Mouse (Mus musculus) left cerebral cortex, adult 2 months (tissue): ENCODE measurements around the gene Fgfr2. TPM values are rescaled to one million over a fixed set of nuclear protein-coding genes. Genes with fewer than 3 reads are reported as not detected.

Experiments
- DNase-seq, 2 experiments: peaks; one replicate each; pipeline ENCODE4 v3.0.0; 2021 to 2022; ENCODE audit warnings: low spot score in 2 of 2, mixed read lengths in 1 of 2; ENCODE audit errors: extremely low spot score in 1 of 2
- H3K27ac ChIP-seq: fragments of 200-600 bp; 2 replicates; pipeline ENCODE4 v1.8.1; 2022
- H3K4me3 ChIP-seq: fragments of 200-600 bp; 2 replicates; pipeline ENCODE4 v1.8.1; 2022
- CTCF ChIP-seq: fragments of 200-600 bp; IDR thresholded peaks from 2 replicates; pipeline ENCODE4 v1.8.1; 2022; ENCODE audit warnings: antibody characterized with exemption, mild to moderate bottlenecking, moderate library complexity
- intact Hi-C: fragments of 180-260 bp; cut with DNase I; formaldehyde crosslinking; loops from one replicate; pipeline ENCODE4 v1.15.1; 2025
- total RNA-seq, 2 experiments: library from RNA; stranded (reverse); gene quantifications; 2 replicates each; pipeline ENCODE4 v1.2.3; 2021

Fgfr2 gene
- total RNA-seq, 2 experiments from 2014 or later: 47.3 to 47.4 TPM

DNA sequence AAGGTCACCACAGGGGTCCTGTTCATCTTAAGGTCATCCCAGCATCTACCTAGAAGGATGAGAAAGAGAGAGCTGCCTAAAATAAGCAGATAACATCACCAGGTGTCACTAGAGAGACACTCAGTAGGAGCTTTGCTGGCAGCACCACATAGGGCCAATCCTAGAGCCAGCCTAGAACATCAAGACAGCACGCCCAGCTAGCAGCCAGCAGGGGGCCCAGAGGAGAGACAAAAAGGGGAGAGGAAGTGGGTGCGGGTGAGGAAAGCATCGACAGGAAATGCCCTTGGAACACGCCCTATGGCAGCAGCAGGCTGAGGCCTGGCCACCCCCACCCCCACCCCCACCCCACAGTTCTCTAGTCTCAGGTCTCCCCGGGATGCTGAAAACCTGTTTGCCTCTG lies 388.0 kb downstream of the Fgfr2 start:
- DNase-seq: no peak
- Histone ChIP-seq H3K27ac (peak overlapping the region; percentile 54; the same call in 1 of the 2 replicates), H3K4me3 (no peak overlapping the region)
- intact Hi-C loops: no loop called here
- peak; percentile 52 for TF ChIP-seq CTCF

- no peak for TF ChIP-seq CTCF
- intact Hi-C loops: loop anchor here (5.0 kb wide), 1 partner anchor 77 kb away; no protein-coding TSS in a partner anchor
- Histone ChIP-seq H3K27ac (peak overlapping the region; percentile 56; the same call in 1 of the 2 replicates), H3K4me3 (no peak overlapping the region)
- DNase-seq: no peak
Measured at GRCm38 (mm10) chr7:132734222-132734621, 388.9 kb downstream of the Fgfr2 start.

DNA sequence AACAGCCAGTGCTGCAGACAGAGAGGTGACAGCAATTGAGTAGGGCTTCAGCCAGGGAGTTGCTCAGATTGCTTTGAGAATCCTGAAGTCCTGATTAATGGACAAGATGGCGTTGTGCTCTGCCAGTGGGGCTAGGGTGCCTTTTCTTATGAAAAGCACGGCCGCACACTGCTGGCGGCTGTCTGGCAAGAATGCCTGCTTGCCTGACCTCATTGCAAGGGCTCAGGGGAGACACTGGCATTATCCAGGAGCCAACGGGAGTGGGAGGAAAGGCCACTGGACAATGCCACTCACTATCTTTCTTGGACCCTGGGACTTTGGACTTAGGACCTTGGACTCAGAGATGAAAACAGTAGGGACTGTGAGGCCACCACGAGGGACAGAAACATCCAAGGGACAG lies 389.6 kb downstream of the Fgfr2 start:
- no peak for DNase-seq
- H3K4me3 ChIP-seq: no peak overlapping the region
- intact Hi-C loops: loop anchor here (5.0 kb wide), 1 partner anchor 76 kb away; no protein-coding TSS in a partner anchor
- TF ChIP-seq CTCF: no peak
- H3K27ac ChIP-seq: peak overlapping the region; percentile 56

GRCm38 (mm10) chr7:132732136-132732789 lies 390.9 kb downstream of the Fgfr2 start:
- TF ChIP-seq CTCF: no peak
- intact Hi-C loops: loop anchor here (5.0 kb wide), 1 partner anchor 75 kb away; no protein-coding TSS in a partner anchor

DNA sequence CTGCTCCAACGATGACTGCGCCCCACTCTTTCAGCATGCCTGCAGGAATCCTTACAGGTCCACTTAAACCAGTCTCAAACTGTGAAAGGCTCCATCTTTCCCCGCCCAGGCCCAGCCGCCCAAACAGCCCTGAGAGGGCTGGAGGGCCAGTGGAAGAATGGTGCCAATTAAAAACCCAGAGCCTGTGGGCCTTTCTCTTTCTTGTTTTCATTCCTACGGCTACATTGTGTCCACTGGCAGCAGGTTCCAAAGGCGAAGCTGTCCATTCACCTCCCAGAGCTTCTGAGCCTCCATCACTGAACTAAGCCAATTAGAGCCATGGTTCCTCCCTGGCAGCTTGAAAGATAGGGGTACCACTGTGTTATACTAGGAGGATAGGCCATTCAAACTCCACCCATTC lies 391.6 kb downstream of the Fgfr2 start:
- no peak for TF ChIP-seq CTCF
- intact Hi-C loops: loop anchor here (5.0 kb wide), 1 partner anchor 74 kb away; no protein-coding TSS in a partner anchor
- H3K27ac ChIP-seq: peak overlapping the region; percentile 63
- no peak for DNase-seq
- H3K4me3 ChIP-seq: no peak overlapping the region

More at GRCm38 (mm10) chr7:132732136-132732789, 390.9 kb downstream of the Fgfr2 start:
- H3K27ac ChIP-seq: peak overlapping the region; percentile 60
- H3K4me3 ChIP-seq: no peak overlapping the region
- DNase-seq: no peak

- Histone ChIP-seq H3K27ac (peak overlapping the region; percentile 63), H3K4me3 (no peak overlapping the region)
- TF ChIP-seq CTCF: no peak
- intact Hi-C loops: loop anchor here (5.0 kb wide), 1 partner anchor 73 kb away; no protein-coding TSS in a partner anchor
- DNase-seq: no peak
Measured at GRCm38 (mm10) chr7:132730510-132730909, 392.6 kb downstream of the Fgfr2 start.

DNA sequence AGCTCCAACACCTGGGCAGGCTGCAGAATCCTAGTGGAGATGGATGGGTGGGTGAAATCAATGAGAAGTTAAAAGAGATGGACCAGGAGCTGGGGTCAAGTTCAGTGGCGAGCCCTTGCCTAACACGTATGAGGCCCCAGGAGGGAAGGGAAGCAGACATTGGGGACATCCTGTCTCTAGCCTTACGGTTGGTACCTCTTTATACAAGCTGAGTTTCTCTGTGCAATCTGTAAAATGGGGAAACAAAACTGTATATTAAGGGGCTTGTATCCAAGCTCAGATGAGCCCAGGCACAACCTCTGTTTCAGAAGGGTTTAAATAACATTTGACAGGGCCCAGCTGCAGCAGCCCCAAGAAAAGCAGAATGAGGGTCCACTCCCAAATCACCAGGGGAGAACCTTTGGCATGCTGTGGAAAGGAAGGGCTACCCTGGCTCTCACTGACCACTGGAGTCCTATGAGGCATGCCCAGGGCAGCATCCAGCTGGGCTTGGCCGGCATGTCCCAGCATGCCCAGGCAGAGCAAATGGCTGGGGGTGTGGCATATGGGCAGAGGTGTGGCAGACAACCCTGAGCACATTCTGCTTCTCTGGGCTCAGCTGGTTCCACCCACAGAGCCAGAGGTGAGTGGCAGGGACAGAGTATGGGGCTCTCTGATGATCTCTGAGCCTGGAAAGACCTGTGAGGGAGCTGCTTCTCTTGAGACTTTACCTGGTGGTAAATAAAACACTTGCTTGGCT lies 393.9 kb downstream of the Fgfr2 start:
- intact Hi-C loops: no loop called here
- H3K4me3 ChIP-seq: no peak overlapping the region
- no peak for TF ChIP-seq CTCF
- H3K27ac ChIP-seq: no peak overlapping the region
- no peak for DNase-seq

- no peak overlapping the region for H3K4me3 ChIP-seq
- intact Hi-C loops: no loop called here
- H3K27ac ChIP-seq: peak overlapping the region; percentile 33; the same call in 1 of the 2 replicates
- DNase-seq: no peak
- TF ChIP-seq CTCF: no peak
Measured at GRCm38 (mm10) chr7:132726106-132726861, 396.9 kb downstream of the Fgfr2 start.

GRCm38 (mm10) chr7:132724501-132725062 lies 398.6 kb downstream of the Fgfr2 start:
- peak overlapping the region; percentile 75 for H3K27ac ChIP-seq

GRCm38 (mm10) chr7:132723906-132724305 lies 399.2 kb downstream of the Fgfr2 start:
- Histone ChIP-seq H3K27ac (peak overlapping the region; percentile 75), H3K4me3 (no peak overlapping the region)
- DNase-seq: peak in 1 of 2 experiments; percentile 11
- TF ChIP-seq CTCF: no peak
- intact Hi-C loops: no loop called here

More at GRCm38 (mm10) chr7:132724501-132725062, 398.6 kb downstream of the Fgfr2 start:
- no peak overlapping the region for H3K4me3 ChIP-seq
- no peak for TF ChIP-seq CTCF
- DNase-seq: peak in 1 of 2 experiments; percentile 6
- intact Hi-C loops: no loop called here
